Mouse (Mus musculus) lung, embryonic 15.5 days (tissue): ENCODE measurements around the gene Ripply1. TPM values are rescaled to one million over a fixed set of nuclear protein-coding genes. Genes with fewer than 3 reads are reported as not detected.

Experiments used
- ATAC-seq: fragments of 200-750 bp; cut with Nextera tagmentation; 2 replicates; pipeline ENCODE4 v1.8.0; 2017; ENCODE audit warnings: moderate number of reproducible peaks, borderline replicate concordance; ENCODE audit not compliant: low FRiP score, low TSS enrichment; ENCODE audit errors: extremely low read depth
- H3K27ac ChIP-seq: fragments of 300-500 bp; sonication (generic); 2 replicates; pipeline ENCODE4 v1.5.1; 2015; ENCODE audit warnings: moderate library complexity, mild to moderate bottlenecking, inconsistent platforms
- H3K27me3 ChIP-seq: fragments of 300-500 bp; sonication (generic); 2 replicates; pipeline ENCODE4 v1.6.1; 2015; ENCODE audit warnings: inconsistent platforms
- H3K36me3 ChIP-seq: fragments of 300-500 bp; sonication (generic); 2 replicates; pipeline ENCODE4 v1.6.1; 2015; ENCODE audit warnings: inconsistent platforms
- H3K4me1 ChIP-seq: fragments of 300-500 bp; sonication (generic); 2 replicates; pipeline ENCODE4 v1.6.1; 2015; ENCODE audit warnings: inconsistent platforms
- H3K4me2 ChIP-seq: fragments of 300-500 bp; sonication (generic); 2 replicates; pipeline ENCODE4 v1.6.1; 2015; ENCODE audit warnings: inconsistent platforms, mild to moderate bottlenecking, moderate library complexity
- H3K4me3 ChIP-seq: fragments of 300-500 bp; sonication (generic); 2 replicates; pipeline ENCODE4 v1.5.1; 2015; ENCODE audit warnings: mild to moderate bottlenecking, inconsistent platforms
- H3K9ac ChIP-seq: fragments of 300-500 bp; sonication (generic); 2 replicates; pipeline ENCODE4 v1.6.1; 2015; ENCODE audit warnings: inconsistent platforms
- H3K9me3 ChIP-seq: fragments of 300-500 bp; sonication (generic); 2 replicates; pipeline ENCODE4 v1.6.1; 2016; ENCODE audit warnings: inconsistent platforms
- WGBS: fragments of 180-500 bp; shearing (Covaris S2); methylation state at CpG from one replicate; pipeline ENCODE4 v1.1.7; 2015; 5-methylcytosine and 5-hydroxymethylcytosine counted together
- polyA plus RNA-seq: library from polyadenylated mRNA; unstranded; fragments of >200 nt; fragmentation: Nextera tagmentation; extraction: Ambion mirVana; gene quantifications from 2 replicates; pipeline ENCODE4 v1.2.1, GENCODE M21; 2015

Gene Ripply1
- not detected in 2 replicates for polyA plus RNA-seq

DNA sequence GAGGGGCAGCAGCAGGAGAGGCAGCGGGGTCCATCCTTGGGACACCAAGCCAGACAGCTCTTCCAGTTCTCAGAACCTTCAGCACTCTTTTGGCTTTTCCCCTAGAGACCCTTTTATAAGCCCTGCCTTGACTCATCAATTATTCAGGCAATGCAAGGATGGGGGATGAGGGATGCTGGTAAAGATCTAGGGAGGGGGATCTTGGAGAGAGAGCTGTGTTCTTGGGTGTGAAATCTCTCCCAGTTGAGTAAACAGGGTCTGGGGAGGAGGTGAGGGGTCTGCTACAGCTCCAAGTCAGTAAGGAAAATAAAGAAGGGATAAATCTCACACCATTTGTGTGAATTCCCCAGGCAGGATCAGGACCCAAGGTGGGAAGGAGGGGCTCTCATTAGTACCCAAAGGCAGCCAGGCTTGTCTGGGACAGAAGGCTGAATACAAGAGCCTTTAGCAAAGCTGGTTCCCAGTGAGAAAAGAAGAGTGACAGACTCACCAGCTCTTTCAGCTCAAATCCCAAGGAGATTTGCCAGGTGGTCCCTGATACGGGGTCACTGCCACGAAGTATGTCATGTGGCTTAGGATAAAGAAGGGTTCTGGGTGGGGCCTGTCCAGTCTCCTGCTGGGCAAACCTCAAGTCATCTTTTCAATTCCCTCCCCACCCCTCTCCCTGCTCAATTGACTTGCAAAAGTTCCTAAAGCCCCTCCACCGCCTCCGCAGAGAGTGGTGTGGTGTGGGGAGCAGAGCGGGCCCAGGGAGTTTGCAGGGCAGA, at the start of gene Ripply1:
Gene Ripply1, minus strand, starts transcription at position 76 of the 767 bp plus-strand sequence.
- Histone ChIP-seq H3K4me1 (peaks cover 6% of the 10 kb centered on the region; the same call in 1 of the 2 replicates), H3K9ac (no peak within 1 kb of the TSS), H3K4me2 (no peak within 1 kb of the TSS), H3K27me3 (no peaks in the 10 kb centered on the region), H3K27ac (no peak within 1 kb of the TSS), H3K9me3 (no peaks in the 10 kb centered on the region), H3K36me3 (no peaks in the 10 kb centered on the region), H3K4me3 (no peak within 1 kb of the TSS)
- ATAC-seq = no peak
- WGBS = 65% methylated on average over 6 of the region's 6 CpGs

DNA sequence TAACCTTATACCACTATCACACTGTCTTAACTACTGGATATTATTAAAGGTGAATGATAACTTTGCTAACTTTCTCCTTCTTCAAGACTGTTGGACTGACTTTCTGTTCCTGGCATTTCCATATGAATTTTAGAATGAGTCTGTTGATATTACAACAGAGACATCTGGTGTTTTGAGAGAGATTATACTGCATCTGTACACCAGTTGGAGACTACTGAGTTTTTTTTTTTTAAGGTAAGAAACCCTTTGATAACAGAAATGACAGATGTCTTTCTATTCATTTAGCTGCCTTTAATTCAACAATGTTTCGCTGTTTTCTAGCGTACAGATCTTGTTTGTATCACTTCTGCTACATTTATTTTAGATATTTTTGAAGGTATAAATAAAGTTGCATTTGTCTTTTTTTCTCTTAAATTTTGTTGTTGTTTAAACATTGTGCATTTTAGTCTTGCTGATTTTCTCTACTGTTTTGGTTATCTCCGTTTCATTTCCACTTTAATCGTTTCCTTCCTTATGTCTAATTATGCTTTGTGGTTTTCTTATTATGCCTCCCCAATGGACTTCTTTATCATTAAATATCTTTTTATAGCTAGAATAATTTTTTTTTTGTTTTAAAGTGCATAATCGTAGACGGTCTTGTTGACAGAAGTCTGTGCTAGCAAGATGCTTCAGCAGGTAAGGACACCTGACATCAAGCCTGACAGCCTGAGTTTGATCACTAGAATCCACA, 46.4 kb upstream of the Ripply1 start:
- ATAC-seq = no peak
- no peak overlapping the region for H3K4me3 ChIP-seq

DNA sequence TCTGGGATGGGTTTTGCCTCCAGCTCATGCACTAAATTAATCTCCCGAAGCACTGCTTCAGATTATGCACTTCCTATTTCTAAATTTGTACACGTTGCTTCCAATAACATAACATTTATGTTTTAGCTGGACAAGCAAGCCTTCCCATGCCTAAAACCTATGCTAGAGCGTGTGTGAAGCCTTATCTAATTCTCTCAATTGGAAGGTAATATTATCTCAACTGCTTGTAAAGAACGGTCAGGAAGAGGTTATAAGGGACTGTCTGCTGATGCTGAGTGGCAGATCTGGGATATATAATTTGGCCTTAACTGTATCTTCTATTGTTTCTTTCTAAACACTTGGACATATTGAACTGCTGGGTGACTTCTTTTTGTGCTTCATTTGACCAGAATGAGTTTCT, 44.8 kb upstream of the Ripply1 start:
- H3K27ac ChIP-seq = no peak overlapping the region
- H3K4me3 ChIP-seq = no peak overlapping the region
- no peak for ATAC-seq
- H3K9me3 ChIP-seq = no peaks in the 10 kb centered on the region
- H3K36me3 ChIP-seq = no peaks in the 10 kb centered on the region
- H3K4me1 ChIP-seq = no peaks in the 10 kb centered on the region
- no peak overlapping the region for H3K4me2 ChIP-seq
- H3K27me3 ChIP-seq = no peaks in the 10 kb centered on the region
- WGBS = 80% methylated on average over 4 of the region's 4 CpGs
- H3K9ac ChIP-seq = no peak overlapping the region

More for the DNA sequence above, 46.4 kb upstream of the Ripply1 start:
- 86% methylated on average over 6 of the region's 6 CpGs for WGBS
- Histone ChIP-seq H3K9ac (no peak overlapping the region), H3K4me1 (no peaks in the 10 kb centered on the region), H3K27ac (no peak overlapping the region), H3K4me2 (no peak overlapping the region), H3K36me3 (no peaks in the 10 kb centered on the region), H3K9me3 (no peaks in the 10 kb centered on the region), H3K27me3 (no peaks in the 10 kb centered on the region)

DNA sequence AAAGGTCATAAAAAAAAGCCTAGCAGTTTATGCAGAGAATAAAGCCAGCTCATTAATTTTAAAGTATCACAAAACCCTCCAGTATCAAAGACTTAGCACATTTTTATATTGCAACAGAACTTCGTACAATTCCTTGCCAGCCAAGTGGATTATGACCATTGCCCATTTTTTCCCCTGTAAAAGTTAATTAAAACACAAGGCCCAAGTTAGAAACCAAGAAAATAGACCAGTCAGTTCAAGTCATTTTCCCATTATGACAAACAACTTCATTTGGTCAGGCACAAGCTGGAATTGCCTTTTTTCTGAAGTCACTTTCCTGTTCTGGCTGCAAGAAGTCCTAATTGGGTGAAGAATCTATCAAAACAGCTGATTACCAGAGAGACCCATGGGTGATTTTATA, 43.2 kb upstream of the Ripply1 start:
- no peak for ATAC-seq
- Histone ChIP-seq H3K9me3 (no peaks in the 10 kb centered on the region), H3K9ac (no peak overlapping the region), H3K36me3 (no peaks in the 10 kb centered on the region), H3K4me2 (no peak overlapping the region), H3K4me1 (no peaks in the 10 kb centered on the region), H3K27ac (no peak overlapping the region), H3K27me3 (no peaks in the 10 kb centered on the region), H3K4me3 (no peak overlapping the region)
- 79% methylated on average over 1 of the region's 1 CpGs for WGBS

DNA sequence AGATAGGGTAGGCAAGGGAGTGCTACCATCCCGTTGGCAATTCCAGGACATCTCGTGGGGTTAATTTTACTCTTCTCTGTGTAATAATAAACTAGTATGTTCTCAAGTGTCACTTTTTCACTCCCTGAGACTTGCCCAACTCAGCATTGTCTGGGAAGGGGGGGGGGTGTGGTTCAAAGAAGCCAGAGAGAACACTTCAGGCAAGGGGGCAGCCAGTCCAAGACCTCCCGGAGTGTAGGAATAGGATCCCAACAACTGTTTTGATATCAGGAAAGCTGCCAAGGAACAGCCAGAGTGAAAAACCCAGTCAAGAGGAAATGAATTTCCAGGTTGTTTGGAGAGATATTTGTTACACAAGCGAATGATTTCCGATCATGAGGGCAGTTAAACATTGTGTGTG, 33.0 kb upstream of the Ripply1 start:
- Histone ChIP-seq H3K27ac (no peak overlapping the region), H3K4me1 (no peaks in the 10 kb centered on the region), H3K36me3 (no peaks in the 10 kb centered on the region), H3K4me3 (no peak overlapping the region), H3K9ac (no peak overlapping the region), H3K4me2 (no peak overlapping the region), H3K9me3 (no peaks in the 10 kb centered on the region), H3K27me3 (no peaks in the 10 kb centered on the region)
- ATAC-seq = no peak
- WGBS = 55% methylated on average over 5 of the region's 5 CpGs

DNA sequence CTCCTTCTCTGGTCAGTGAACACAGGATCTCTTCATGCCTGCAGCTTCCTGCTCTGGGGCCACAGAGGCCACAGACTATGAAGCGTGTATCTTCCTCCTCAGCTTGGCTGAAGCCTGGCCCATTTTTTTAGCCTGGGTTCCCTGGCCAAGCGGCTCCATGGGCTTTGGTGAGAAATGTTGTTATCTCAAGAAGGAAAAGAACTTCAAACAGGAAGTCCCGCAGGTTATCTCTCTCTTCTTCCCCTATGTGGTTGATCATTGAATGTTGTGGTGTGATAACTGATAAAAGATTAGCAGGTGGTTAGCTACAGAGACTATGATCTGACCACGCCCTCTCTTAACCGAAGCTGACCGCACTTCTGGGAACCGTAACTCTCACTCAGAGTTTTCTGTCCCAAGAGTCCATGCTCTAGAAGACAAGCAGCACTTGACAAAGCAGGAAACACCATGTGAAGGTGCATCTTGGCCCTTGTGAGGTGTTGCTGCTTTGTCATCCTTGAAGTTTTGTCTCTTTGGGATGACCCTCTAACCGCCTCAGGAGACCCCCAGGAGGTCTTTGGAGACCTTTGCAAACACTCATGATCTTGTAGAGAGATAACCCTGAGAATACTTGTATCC, 32.0 kb upstream of the Ripply1 start:
- WGBS = 70% methylated on average over 8 of the region's 8 CpGs
- H3K27ac ChIP-seq = no peak overlapping the region
- no peak overlapping the region for H3K9ac ChIP-seq
- no peaks in the 10 kb centered on the region for H3K36me3 ChIP-seq
- H3K27me3 ChIP-seq = no peaks in the 10 kb centered on the region
- no peaks in the 10 kb centered on the region for H3K4me1 ChIP-seq
- H3K9me3 ChIP-seq = no peaks in the 10 kb centered on the region
- no peak for ATAC-seq
- H3K4me3 ChIP-seq = no peak overlapping the region
- H3K4me2 ChIP-seq = no peak overlapping the region

DNA sequence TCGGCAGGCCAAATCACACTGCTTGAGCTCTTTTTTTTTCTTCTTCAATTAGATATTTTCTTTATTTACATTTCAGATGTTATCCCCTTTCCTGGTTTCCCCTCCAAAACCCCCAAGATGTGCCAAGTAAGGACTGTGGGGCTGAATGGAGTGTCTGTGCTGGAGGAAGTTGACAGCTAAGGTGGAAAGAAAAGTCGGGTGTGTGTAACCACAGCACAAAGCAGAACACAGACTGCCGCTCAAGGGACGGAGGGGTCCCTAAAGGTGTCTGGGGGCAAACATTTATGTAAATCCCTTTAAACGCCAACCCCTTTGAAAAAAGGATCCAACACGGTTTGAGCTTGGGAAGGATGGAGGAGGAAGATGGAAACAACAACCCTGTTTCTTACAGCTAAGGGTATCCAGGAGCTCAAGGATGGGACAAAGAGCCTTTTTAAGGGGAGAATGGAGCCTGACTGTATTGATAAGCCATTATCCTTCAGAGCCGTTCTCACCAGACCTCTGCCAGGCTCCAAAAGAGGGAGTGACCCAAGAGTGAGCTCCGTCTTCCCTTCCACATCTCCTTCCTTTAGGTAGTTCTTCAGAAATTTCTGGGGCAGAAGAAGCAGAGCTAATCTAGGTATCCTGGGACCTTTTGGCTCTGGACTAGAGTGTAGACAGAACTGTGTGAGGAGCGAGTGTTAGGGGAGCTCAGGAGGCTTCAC, 31.3 kb upstream of the Ripply1 start:
- Histone ChIP-seq H3K9ac (no peak overlapping the region), H3K4me3 (no peak overlapping the region), H3K9me3 (no peaks in the 10 kb centered on the region), H3K27me3 (no peaks in the 10 kb centered on the region), H3K27ac (no peak overlapping the region), H3K4me2 (no peak overlapping the region), H3K4me1 (no peaks in the 10 kb centered on the region), H3K36me3 (no peaks in the 10 kb centered on the region)
- ATAC-seq = no peak
- 74% methylated on average over 9 of the region's 9 CpGs for WGBS

DNA sequence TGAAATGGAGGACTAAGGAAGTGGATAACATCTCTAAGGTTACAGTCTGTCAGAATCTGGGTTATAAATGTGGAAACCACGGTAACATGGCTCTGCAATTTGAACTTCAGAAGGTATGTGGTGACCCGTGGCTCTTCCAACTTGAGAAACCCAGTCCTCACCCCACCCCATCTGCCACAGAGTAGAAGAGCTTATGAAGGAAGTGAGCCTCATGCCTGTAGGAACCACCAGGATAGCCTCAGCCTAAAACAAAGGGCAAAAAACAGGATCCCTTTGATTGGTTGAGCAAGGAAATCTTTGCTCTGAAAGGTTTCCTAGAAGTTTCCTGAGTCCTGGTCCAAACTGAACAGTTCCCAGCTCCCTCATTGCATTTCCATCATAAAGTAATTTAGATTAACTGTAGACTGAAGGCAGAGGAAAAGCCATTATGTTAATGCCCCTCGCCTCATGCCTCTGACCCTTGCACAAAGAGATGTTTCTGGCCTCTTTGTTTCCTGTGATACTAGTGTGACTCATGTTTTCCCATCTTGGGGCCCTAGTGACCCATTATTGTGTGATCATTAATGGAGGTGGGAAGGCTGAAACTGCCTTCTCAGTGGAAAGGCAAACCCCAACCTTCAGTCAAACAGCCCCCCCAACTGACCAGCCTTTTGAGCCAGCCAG, 30.6 kb upstream of the Ripply1 start:
- Histone ChIP-seq H3K36me3 (no peaks in the 10 kb centered on the region), H3K27me3 (no peaks in the 10 kb centered on the region), H3K27ac (no peak overlapping the region), H3K4me2 (no peak overlapping the region), H3K9me3 (no peaks in the 10 kb centered on the region), H3K4me1 (no peaks in the 10 kb centered on the region), H3K4me3 (no peak overlapping the region), H3K9ac (no peak overlapping the region)
- 69% methylated on average over 3 of the region's 3 CpGs for WGBS
- ATAC-seq = no peak

DNA sequence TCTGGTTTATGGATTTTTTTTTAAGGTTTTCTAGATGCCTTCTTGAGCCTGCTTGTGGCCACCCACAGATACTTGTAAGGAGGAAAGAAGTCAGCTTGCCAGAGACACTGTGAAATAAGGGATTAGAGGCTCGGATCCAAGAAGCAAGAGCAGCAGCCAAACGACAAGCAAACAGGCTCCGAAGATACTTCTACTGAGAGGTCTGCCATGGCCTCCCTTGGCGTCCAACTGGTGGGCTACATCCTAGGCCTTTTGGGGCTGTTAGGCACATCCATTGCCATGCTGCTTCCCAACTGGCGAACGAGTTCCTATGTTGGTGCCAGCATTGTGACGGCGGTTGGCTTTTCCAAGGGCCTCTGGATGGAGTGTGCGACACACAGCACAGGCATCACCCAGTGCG, 26.3 kb upstream of the Ripply1 start:
- H3K4me2 ChIP-seq = no peak overlapping the region
- WGBS = 90% methylated on average over 10 of the region's 10 CpGs
- H3K4me3 ChIP-seq = no peak overlapping the region
- no peaks in the 10 kb centered on the region for H3K9me3 ChIP-seq
- H3K9ac ChIP-seq = no peak overlapping the region
- no peaks in the 10 kb centered on the region for H3K36me3 ChIP-seq
- H3K27ac ChIP-seq = no peak overlapping the region
- ATAC-seq = no peak
- H3K27me3 ChIP-seq = no peaks in the 10 kb centered on the region
- no peaks in the 10 kb centered on the region for H3K4me1 ChIP-seq

DNA sequence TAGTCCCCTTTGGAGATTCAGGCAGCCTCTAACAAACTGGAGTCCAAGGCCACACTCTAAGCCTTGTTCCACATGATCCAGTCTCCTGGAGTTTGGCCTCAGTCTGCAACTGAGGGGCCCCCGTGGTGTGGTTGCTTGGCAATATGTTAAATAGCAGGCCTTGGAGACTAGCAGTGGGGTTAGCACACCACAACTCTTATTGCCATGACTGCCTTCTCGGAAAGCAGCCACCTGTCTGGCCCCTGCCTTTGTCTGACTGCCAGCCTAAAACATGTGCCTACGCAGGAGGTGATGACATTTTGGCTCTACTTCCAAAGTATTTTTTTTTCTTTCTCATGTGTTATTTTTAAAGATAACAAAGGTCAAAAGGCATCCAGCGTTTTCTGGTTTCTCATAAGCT, 25.9 kb upstream of the Ripply1 start:
- H3K4me3 ChIP-seq = no peak overlapping the region
- H3K9me3 ChIP-seq = no peaks in the 10 kb centered on the region
- ATAC-seq = no peak
- 47% methylated on average over 4 of the region's 4 CpGs for WGBS
- H3K27ac ChIP-seq = no peak overlapping the region
- no peak overlapping the region for H3K9ac ChIP-seq
- no peaks in the 10 kb centered on the region for H3K36me3 ChIP-seq
- no peak overlapping the region for H3K4me2 ChIP-seq
- no peaks in the 10 kb centered on the region for H3K27me3 ChIP-seq
- no peaks in the 10 kb centered on the region for H3K4me1 ChIP-seq

DNA sequence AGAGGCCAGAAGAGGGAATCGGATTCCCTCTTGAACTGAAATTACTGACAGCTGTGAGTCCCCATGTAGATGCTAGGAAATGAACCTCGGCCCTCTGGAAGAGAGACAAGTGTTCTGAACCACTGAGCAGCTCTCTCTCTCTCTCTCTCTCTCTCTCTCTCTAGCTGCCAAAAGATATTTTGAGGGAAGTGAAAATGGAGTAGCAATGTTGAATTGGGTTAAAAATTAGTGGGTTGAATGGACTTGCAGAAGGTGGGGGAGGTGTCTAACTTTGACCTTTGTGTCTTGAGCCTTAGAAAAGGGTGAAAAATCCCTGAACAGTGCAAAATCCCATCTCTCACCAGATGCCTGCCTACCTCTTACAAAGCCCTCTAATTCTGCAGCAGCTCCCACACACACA, 25.2 kb upstream of the Ripply1 start:
- Histone ChIP-seq H3K4me2 (no peak overlapping the region), H3K36me3 (no peaks in the 10 kb centered on the region), H3K4me1 (no peaks in the 10 kb centered on the region), H3K27ac (no peak overlapping the region), H3K9ac (no peak overlapping the region), H3K4me3 (no peak overlapping the region), H3K9me3 (no peaks in the 10 kb centered on the region), H3K27me3 (no peaks in the 10 kb centered on the region)
- ATAC-seq = no peak
- WGBS = 72% methylated on average over 2 of the region's 2 CpGs
